Mouse (Mus musculus) testis, adult 2 months (tissue): ENCODE results near the gene Fabp1.

Experiments
- CTCF ChIP-seq: fragments of 200-500 bp; IDR thresholded peaks from 2 replicates; pipeline ENCODE4 v1.5.1; 2012; ENCODE audit warnings: low read depth, mild to moderate bottlenecking, inconsistent platforms, low read length, moderate library complexity; ENCODE audit not compliant: control insufficient read depth, insufficient read depth, insufficient replicate concordance
- POLR2A ChIP-seq: fragments of 200-500 bp; IDR thresholded peaks from 2 replicates; pipeline ENCODE4 v1.6.1; 2012; ENCODE audit warnings: low read depth, mild to moderate bottlenecking, inconsistent platforms, low read length, moderate library complexity; ENCODE audit not compliant: control insufficient read depth

DNA sequence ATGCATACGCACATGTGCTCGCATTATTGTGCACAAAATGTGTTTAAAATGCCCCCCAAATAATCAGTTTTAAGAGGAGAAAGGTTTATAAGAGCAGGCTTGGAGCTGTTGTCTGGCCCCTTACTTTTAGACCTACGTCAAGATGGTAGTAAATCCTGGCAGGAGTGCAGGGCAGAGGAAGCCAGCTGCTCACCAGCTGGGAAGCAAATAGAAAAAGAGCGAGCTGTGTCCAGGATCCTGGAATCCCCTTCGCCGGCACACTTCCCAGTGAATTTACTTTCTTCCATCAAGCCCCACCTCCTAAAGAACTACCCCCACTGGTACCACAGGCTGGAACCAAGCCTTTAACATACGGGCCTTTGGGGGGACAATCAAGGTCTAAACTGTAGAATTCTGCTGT, 41.2 kb downstream of the Fabp1 start:
- no peak for TF ChIP-seq POLR2A
- no peak for TF ChIP-seq CTCF
